Mouse (Mus musculus) G1E-ER4 (cell line): ENCODE results near the gene Prr15. TPM values are rescaled to one million over a fixed set of nuclear protein-coding genes. Genes with fewer than 3 reads are reported as not detected.

Source experiments
- GATA1 ChIP-seq: IDR thresholded peaks from one replicate; pipeline ENCODE4 v1.8.0; 2012; ENCODE audit warnings: low read length, inconsistent platforms
- polyA plus RNA-seq: library from polyadenylated mRNA; stranded (reverse); fragments of >175 nt; gene quantifications from 2 replicates; pipeline ENCODE4 v1.2.3, GENCODE M21; 2012

Prr15 gene
- polyA plus RNA-seq, 1 experiment: not detected

DNA sequence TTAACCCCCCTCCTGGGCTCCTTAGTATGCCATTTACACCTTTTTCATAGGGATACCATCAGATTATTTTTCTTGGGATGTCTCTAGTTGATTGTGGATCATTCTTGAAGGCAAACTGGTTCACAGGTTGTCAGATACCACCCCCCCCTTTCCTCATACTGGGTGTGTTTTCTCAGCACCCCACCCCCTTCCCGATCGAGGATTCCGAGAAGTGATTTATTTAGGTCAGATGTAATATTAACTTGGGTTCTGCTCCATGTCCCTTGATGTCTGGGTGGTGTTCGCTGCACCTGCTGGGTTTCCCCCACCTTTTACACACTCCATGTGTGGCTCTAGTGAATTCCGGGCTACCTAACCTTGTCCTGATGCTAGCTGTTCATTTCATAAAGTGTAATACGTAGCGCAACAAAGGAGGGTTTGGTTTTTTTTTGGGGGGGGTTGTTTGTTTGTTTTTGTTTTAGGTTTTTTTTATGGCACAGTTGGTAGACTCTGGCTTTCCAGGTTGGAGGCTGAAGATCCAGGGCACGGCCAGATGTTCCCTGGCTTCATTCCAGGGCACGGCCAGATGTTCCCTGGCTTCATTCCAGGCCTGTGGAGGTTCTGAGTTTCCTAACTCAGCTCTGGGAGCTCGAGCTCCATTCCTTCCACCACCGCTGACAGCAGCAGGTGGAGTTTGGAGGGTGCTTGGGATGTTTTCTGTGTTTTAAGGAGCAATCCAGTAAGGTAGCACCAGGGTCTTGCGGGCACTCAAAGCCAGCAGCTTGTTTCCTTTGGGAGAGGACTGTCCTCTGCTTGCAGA, 37.1 kb downstream of the Prr15 start:
- TF ChIP-seq GATA1: no peak

DNA sequence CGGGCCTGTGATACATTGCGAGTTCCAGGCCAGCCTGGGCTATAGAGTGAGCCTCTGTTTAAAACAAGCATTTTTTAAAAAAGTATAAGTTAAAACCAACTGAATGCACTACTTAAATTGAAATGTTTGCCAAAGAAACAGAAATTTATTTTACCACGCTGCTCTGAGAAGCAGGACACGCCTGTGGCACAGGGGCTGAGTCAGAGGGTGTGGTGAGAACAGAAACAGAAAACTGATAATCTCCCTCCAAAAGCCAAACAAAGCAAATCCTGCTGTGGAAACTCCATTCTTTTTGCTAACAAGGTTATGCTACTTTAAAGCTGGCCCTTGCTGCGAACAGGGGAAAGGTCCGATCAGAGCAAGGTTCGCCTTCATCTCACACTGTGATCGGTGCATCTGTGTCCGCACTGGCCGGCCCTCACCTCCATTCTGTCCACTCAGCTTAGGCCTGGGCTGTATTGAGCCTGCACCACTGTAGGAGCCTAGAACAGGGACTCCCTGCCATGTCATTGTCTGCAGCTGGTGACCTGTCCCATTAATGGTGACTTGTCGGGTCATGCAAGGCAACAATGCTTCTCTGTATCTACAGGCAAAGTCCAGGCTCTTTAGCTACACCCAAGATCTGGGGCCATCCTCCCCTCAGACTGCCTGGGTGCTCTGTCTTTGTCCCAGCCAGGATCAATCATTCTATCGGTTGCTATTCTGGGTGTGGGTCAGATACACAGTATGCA, 38.9 kb downstream of the Prr15 start:
- no peak for TF ChIP-seq GATA1

DNA sequence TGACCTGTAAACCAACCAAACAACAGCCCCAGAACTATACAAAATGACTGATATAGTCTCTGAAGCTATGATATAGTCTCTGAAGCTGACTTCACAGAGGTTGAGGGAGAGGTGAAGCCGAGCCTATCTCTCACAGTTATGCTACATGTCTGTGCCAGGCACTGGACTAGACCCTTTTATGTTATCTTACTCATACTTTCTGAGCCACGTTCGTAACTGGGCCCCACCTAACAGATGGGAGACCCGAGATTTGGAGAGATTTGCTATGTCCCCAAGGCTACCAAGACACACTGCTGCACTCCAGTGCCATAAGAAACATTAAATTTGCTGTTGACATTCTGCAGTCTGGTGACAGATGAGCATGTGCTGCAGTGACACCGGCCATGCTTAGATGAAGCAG, 41.0 kb downstream of the Prr15 start:
- no peak for TF ChIP-seq GATA1

DNA sequence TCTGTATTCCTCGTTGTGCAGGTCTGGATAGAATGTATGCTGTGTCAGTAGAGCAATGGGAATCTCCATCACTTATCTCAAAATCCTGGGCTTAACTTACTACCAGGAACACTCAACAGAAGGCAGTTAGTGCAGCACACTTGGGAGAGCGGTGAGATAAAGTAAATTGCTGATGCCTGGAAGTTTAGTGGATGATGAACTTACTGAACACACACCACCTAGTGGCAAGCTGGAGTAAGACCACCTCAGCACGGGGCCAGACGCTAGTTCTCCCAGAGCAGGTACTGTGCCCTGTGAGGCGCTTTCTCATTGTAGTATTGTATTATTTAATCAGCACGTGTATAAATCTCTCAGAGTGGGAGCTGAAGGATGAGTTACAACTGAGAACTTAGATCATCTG, 42.4 kb downstream of the Prr15 start:
- no peak for TF ChIP-seq GATA1

DNA sequence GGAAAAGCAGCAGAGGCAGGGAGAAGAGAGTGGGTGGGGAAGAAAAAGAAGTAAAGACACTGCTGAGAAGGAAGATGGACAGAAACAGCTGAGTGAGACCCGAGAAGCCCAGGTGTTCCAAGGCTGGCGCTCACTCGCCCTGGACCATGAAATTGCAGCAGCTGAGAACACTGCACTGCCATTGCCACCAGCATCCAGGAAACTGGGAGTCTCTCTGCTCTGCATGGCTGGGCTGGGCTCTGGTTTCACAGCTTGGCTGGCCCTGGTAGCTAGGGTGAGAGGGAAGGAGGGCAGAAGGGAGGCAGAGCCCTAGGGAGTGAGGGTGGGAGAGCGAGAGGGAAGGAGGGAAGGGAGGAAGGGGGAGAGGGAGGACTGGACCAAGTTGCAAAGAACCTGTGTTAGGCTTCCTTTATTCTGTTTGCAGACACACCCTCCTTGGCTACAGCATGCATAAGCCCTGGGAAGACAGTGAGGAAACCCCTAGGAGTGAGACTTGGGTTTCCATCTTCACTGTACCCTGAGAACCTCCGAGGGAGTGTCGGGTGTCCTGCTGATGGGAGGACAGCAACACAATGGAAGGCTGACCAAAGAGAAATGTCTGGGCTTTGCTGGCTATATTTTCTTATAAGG, 44.4 kb downstream of the Prr15 start:
- no peak for TF ChIP-seq GATA1

DNA sequence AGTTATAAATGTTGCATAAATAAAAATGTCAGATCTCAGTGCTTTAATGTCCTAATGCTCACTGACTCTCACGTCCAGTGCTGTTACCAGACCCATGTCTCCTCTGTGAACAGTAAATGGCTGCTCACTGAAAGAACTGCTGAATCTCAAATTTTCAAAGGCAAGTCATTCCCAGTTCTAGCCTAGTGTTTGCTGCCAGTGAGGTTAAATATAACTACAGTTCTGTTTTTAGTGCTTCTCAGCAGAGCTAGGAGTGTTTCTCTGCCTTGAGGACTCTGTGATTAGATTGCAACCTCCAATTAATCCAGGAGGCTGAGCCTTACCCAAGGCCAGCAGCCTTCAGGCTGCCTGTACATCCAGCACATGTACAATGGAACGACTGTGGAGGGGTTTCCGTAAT, 46.2 kb downstream of the Prr15 start:
- TF ChIP-seq GATA1: no peak

DNA sequence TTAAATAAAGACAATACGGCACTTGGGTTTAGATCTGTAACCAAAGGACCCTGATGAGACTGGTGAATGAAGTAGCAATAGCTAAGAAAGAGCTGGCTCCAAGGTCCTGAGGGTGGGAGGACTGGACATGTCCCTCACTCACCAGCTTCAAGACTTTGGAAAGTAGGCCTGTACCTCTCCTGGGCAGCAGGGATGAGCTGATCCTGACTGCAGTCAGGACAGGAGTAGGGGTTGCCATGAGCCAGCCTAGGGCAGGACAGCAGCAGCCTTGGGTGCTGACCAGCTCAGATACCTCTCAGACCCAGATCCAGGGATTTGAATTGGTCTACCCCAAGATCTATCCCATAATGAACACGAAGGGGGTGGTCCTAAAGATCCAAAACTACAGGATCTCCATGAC, 53.7 kb downstream of the Prr15 start:
- no peak for TF ChIP-seq GATA1

Other genes starting within 250 kb of the Prr15 start
- not detected in 2 replicates for gene Wipf3, start 103.8 kb downstream of the Prr15 start, polyA plus RNA-seq
- not detected in 2 replicates for gene Scrn1, start 240.7 kb downstream of the Prr15 start, polyA plus RNA-seq